Mouse (Mus musculus) erythroblast, embryonic 14.5 days (primary cell): Measurements from ENCODE around the gene Gm5580.

Experiments used
- GATA1 ChIP-seq: IDR thresholded peaks from 2 replicates; pipeline ENCODE4 v1.6.1; 2012; ENCODE audit warnings: low read length, inconsistent platforms, mixed read lengths
- TAL1 ChIP-seq: IDR thresholded peaks from 3 replicates; pipeline ENCODE4 v1.6.1; 2012; ENCODE audit warnings: low read length, inconsistent platforms, mixed read lengths

DNA sequence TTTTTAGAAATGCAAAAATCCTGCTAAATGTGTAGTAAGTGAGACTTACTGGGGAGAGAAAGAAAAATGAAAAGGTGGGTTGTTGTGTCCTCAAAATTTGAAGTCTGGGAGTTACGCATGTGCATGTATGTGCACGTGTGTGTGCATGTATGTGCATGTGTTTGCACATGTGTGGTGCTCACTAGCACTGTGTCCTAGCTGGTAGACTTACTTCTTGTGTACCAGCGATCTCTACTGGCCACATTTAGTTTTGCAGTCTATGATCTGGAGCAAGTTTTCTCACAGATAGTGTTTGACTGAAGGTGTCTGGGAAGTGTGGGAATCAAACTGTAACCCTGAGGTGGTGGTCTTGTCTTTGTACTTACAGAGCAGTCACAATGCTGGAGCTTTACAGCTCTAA, 18.9 kb downstream of the Gm5580 start:
- TF ChIP-seq GATA1 (no peak), TAL1 (no peak)
